Mouse (Mus musculus) stomach, embryonic 16.5 days (tissue): ENCODE measurements at regions not wholly inside any gene's neighbourhood (a gene's known extent, or its start where the extent isn't known, plus 50 kb on each side); places are given as distances from the start of the nearest gene placed in this dataset.

ENCODE experiments used
- ATAC-seq: fragments of 200-750 bp; cut with Nextera tagmentation; 2 replicates; pipeline ENCODE4 v1.8.0; 2017; ENCODE audit warnings: moderate number of reproducible peaks, moderate TSS enrichment; ENCODE audit not compliant: insufficient read depth, low FRiP score
- H3K27ac ChIP-seq: fragments of 300-500 bp; sonication (generic); 2 replicates; pipeline ENCODE4 v1.5.1; 2014; ENCODE audit warnings: low read length
- H3K27me3 ChIP-seq: fragments of 300-500 bp; sonication (generic); 2 replicates; pipeline ENCODE4 v1.6.1; 2014; ENCODE audit warnings: low read length, control low read depth, mixed read lengths; ENCODE audit not compliant: control insufficient read depth, insufficient read depth
- H3K36me3 ChIP-seq: fragments of 300-500 bp; sonication (generic); 2 replicates; pipeline ENCODE4 v1.6.1; 2014; ENCODE audit warnings: low read length; ENCODE audit not compliant: control insufficient read depth, insufficient read depth
- H3K4me1 ChIP-seq: fragments of 300-500 bp; sonication (generic); 2 replicates; pipeline ENCODE4 v1.6.1; 2014; ENCODE audit warnings: low read length, control low read depth, mixed read lengths; ENCODE audit not compliant: control insufficient read depth, insufficient read depth
- H3K4me2 ChIP-seq: fragments of 300-500 bp; sonication (generic); 2 replicates; pipeline ENCODE4 v1.6.1; 2014; ENCODE audit warnings: low read depth, low read length, mixed read lengths
- H3K4me3 ChIP-seq: fragments of 300-500 bp; sonication (generic); replicated peaks from 2 replicates; pipeline ENCODE4 v1.5.1; 2014; ENCODE audit warnings: mild to moderate bottlenecking, low read length
- H3K9ac ChIP-seq: fragments of 300-500 bp; sonication (generic); 2 replicates; pipeline ENCODE4 v1.6.1; 2014; ENCODE audit warnings: low read length
- H3K9me3 ChIP-seq: fragments of 300-500 bp; sonication (generic); replicated peaks from 2 replicates; pipeline ENCODE4 v1.6.1; 2016; ENCODE audit warnings: low read length, control low read depth; ENCODE audit not compliant: control insufficient read depth
- WGBS: fragments of 180-500 bp; shearing (Covaris S2); extraction: QIAGEN DNeasy Blood & Tissue Kit; methylation state at CpG from one replicate; pipeline ENCODE4 v1.1.7; 2014; 5-methylcytosine and 5-hydroxymethylcytosine counted together

- peak overlapping the region; percentile 46 for H3K27ac ChIP-seq
- no peak overlapping the region for H3K4me2 ChIP-seq
- H3K9me3 ChIP-seq: no peaks in the 10 kb centered on the region
- H3K27me3 ChIP-seq: no peaks in the 10 kb centered on the region
- 37% methylated on average over 4 of the region's 4 CpGs for WGBS
- no peaks in the 10 kb centered on the region for H3K36me3 ChIP-seq
- ATAC-seq: peak; percentile 58; the same call in 1 of the 2 replicates
- H3K4me3 ChIP-seq: no peak overlapping the region
- H3K4me1 ChIP-seq: peaks cover 3% of the 10 kb centered on the region; the same call in 1 of the 2 replicates
- H3K9ac ChIP-seq: no peak overlapping the region
Observed at GRCm38 (mm10) chr15:59245927-59246649, 357.0 kb downstream of the Gm49356 start.

- H3K4me1 ChIP-seq: peaks cover 3% of the 10 kb centered on the region; the same call in 1 of the 2 replicates
- no peaks in the 10 kb centered on the region for H3K27me3 ChIP-seq
- ATAC-seq: no peak
- WGBS: 53% methylated on average over 11 of the region's 12 CpGs
- no peak overlapping the region for H3K9ac ChIP-seq
- no peak overlapping the region for H3K4me2 ChIP-seq
- 0 out of 2 replicates have a peak overlapping the region, but pooled peaks have one; percentile 15 for H3K27ac ChIP-seq
- H3K4me3 ChIP-seq: no peak overlapping the region
- no peaks in the 10 kb centered on the region for H3K36me3 ChIP-seq
- no peaks in the 10 kb centered on the region for H3K9me3 ChIP-seq
Observed at GRCm38 (mm10) chr15:59248477-59249260, 359.6 kb downstream of the Gm49356 start.

- no peak for ATAC-seq
- no peak overlapping the region for H3K27ac ChIP-seq
- no peak overlapping the region for H3K4me2 ChIP-seq
- H3K36me3 ChIP-seq: no peaks in the 10 kb centered on the region
- no peaks in the 10 kb centered on the region for H3K9me3 ChIP-seq
- no peaks in the 10 kb centered on the region for H3K27me3 ChIP-seq
- H3K4me1 ChIP-seq: 0 out of 2 replicates have a peak, but pooled peaks cover 8% of the 10 kb centered on the region
- WGBS: 44% methylated on average over 1 of the region's 1 CpGs
- no peak overlapping the region for H3K4me3 ChIP-seq
- no peak overlapping the region for H3K9ac ChIP-seq
Observed at GRCm38 (mm10) chr15:59261380-59261779, 372.3 kb downstream of the Gm49356 start.

GRCm38 (mm10) chr15:59262380-59262779 lies 373.3 kb downstream of the Gm49356 start:
- Histone ChIP-seq H3K27me3 (no peaks in the 10 kb centered on the region), H3K27ac (no peak overlapping the region), H3K4me3 (no peak overlapping the region), H3K9ac (no peak overlapping the region), H3K9me3 (no peaks in the 10 kb centered on the region), H3K4me1 (0 out of 2 replicates have a peak, but pooled peaks cover 8% of the 10 kb centered on the region), H3K36me3 (no peaks in the 10 kb centered on the region), H3K4me2 (no peak overlapping the region)
- no peak for ATAC-seq
- 86% methylated on average over 2 of the region's 2 CpGs for WGBS

GRCm38 (mm10) chr15:59263433-59264328 lies 374.6 kb downstream of the Gm49356 start:
- Histone ChIP-seq H3K27ac (peak overlapping the region; percentile 50), H3K9me3 (no peaks in the 10 kb centered on the region), H3K4me1 (0 out of 2 replicates have a peak, but pooled peaks cover 8% of the 10 kb centered on the region), H3K27me3 (no peaks in the 10 kb centered on the region), H3K4me3 (no peak overlapping the region), H3K9ac (no peak overlapping the region), H3K4me2 (no peak overlapping the region), H3K36me3 (no peaks in the 10 kb centered on the region)
- ATAC-seq: peak; percentile 56
- WGBS: 43% methylated on average over 13 of the region's 13 CpGs
